In genomic region chr9:105130331-105130730, GRCm38 (mm10) we compare ENCODE assay signal across 18 mouse cellular contexts. TPM values are rescaled to one million over a fixed set of nuclear protein-coding genes. Genes with fewer than 3 reads are reported as not detected.
A peak's percentile ranks its signal among the peaks of the same experiment; 100 is the strongest.
DNase-seq lines count a peak whose midpoint lies in the region; ATAC-seq and TF ChIP-seq lines count a peak whose summit lies in the region.
"Had no signal": no experiment of that assay in that cellular context is flagged by ENCODE, and none has a peak within 500 bp of the region (broad histone marks: within the 10 kb centered on the region; RNA-seq: fewer than 3 reads in every experiment).

No protein-coding gene starts in this region.

- 91% methylated on average over 8 of the region's 8 CpGs for WGBS in heart, embryonic 12.5 days
- WGBS in intestine, embryonic 16.5 days = 95% methylated on average over 8 of the region's 8 CpGs
- WGBS in midbrain, embryonic 14.5 days = 95% methylated on average over 8 of the region's 8 CpGs

- no peak overlapping the region for H3K9ac ChIP-seq in heart, embryonic 12.5 days
- no peak overlapping the region for H3K9ac ChIP-seq in intestine, embryonic 16.5 days (ENCODE audit: low read depth, low read length)
- no peak overlapping the region for H3K9ac ChIP-seq in midbrain, embryonic 14.5 days (replicated peaks; ENCODE audit: low read length)

- 0 out of 2 replicates have a peak overlapping the region, but pooled peaks have one; percentile 99 for H3K4me2 ChIP-seq in heart, embryonic 12.5 days
- H3K4me2 ChIP-seq in intestine, embryonic 16.5 days (ENCODE audit: low read depth, low read length) = peak overlapping the region; percentile 85
- H3K4me2 ChIP-seq in midbrain, embryonic 14.5 days (ENCODE audit: low read length) = peak overlapping the region; percentile 75

- no peak for DNase-seq in heart, adult 18-20 months
- no peak for DNase-seq in G1E (ENCODE audit: low spot score)
- DNase-seq in midbrain, embryonic 14.5 days = no peak
- no peak for DNase-seq in yolk sac, embryonic 10.5 days (ENCODE audit: low spot score)
- DNase-seq in spleen, postnatal 10 days (ENCODE audit: low spot score in 2 of 2) = no peak
- DNase-seq in testis, postnatal 10 days (ENCODE audit: low spot score) = no peak
- DNase-seq: adrenal gland, adult 2 months; layer of hippocampus, adult 9-11 months; right cerebral cortex, postnatal 4 days had no signal

- H3K4me3 ChIP-seq in heart, embryonic 12.5 days = no peak overlapping the region
- peak overlapping the region; percentile 45; the same call in 1 of the 2 replicates for H3K4me3 ChIP-seq in G1E (ENCODE audit: low read depth, low read length)
- no peak overlapping the region; the same call in 1 of the 2 replicates for H3K4me3 ChIP-seq in intestine, embryonic 16.5 days (ENCODE audit: low read length)
- no peak overlapping the region for H3K4me3 ChIP-seq in midbrain, embryonic 14.5 days (replicated peaks; ENCODE audit: low read depth, low read length)

- ATAC-seq in heart, embryonic 12.5 days (ENCODE audit: insufficient number of reproducible peaks, low FRiP score) = no peak
- ATAC-seq in G1E (ENCODE audit: extremely low read depth, insufficient number of reproducible peaks, low FRiP score, poor library complexity, severe bottlenecking) = no peak
- no peak for ATAC-seq in intestine, embryonic 16.5 days
- ATAC-seq in midbrain, embryonic 14.5 days (ENCODE audit: low FRiP score, low TSS enrichment) = no peak

- no peak for TF ChIP-seq CTCF in G1E (IDR thresholded peaks at IDR 0.05; ENCODE audit: low read depth, low read length)

- H3K9me3 ChIP-seq in heart, embryonic 12.5 days (replicated peaks) = no peaks in the 10 kb centered on the region
- peaks cover 13% of the 10 kb centered on the region for H3K9me3 ChIP-seq in G1E (replicated peaks)
- no peaks in the 10 kb centered on the region for H3K9me3 ChIP-seq in intestine, embryonic 16.5 days (ENCODE audit: control insufficient read depth, low read length)
- no peaks in the 10 kb centered on the region for H3K9me3 ChIP-seq in midbrain, embryonic 14.5 days (ENCODE audit: control insufficient read depth, low read length)
- H3K9me3 ChIP-seq: embryonic facial prominence, embryonic 15.5 days had no signal

- no peaks in the 10 kb centered on the region for H3K36me3 ChIP-seq in heart, embryonic 12.5 days
- peaks cover 8% of the 10 kb centered on the region for H3K36me3 ChIP-seq in G1E (replicated peaks)
- H3K36me3 ChIP-seq in intestine, embryonic 16.5 days (ENCODE audit: control insufficient read depth, insufficient read depth, low read length) = no peaks in the 10 kb centered on the region
- H3K36me3 ChIP-seq in midbrain, embryonic 14.5 days (ENCODE audit: control insufficient read depth, insufficient read depth, low read length) = no peaks in the 10 kb centered on the region
- H3K36me3 ChIP-seq: embryonic facial prominence, embryonic 15.5 days had no signal

- no peak overlapping the region for H3K27ac ChIP-seq in heart, embryonic 12.5 days (ENCODE audit: poor library complexity, severe bottlenecking)
- H3K27ac ChIP-seq in intestine, embryonic 16.5 days (ENCODE audit: low read length) = no peak overlapping the region
- H3K27ac ChIP-seq in midbrain, embryonic 14.5 days (replicated peaks; ENCODE audit: low read depth, low read length) = no peak overlapping the region

- no peaks in the 10 kb centered on the region for H3K27me3 ChIP-seq in heart, embryonic 12.5 days (replicated peaks)
- no peaks in the 10 kb centered on the region for H3K27me3 ChIP-seq in G1E (ENCODE audit: insufficient read depth, low read length)
- H3K27me3 ChIP-seq in intestine, embryonic 16.5 days (replicated peaks; ENCODE audit: control insufficient read depth, insufficient read depth, low read length) = no peaks in the 10 kb centered on the region
- no peaks in the 10 kb centered on the region for H3K27me3 ChIP-seq in midbrain, embryonic 14.5 days (ENCODE audit: control insufficient read depth, insufficient read depth, low read length)
- H3K27me3 ChIP-seq: embryonic facial prominence, embryonic 15.5 days had no signal

- H3K4me1 ChIP-seq in heart, embryonic 12.5 days (replicated peaks) = peaks cover 13% of the 10 kb centered on the region
- peaks cover 16% of the 10 kb centered on the region for H3K4me1 ChIP-seq in G1E (ENCODE audit: insufficient read depth, low read depth, low read length)
- peaks cover 13% of the 10 kb centered on the region for H3K4me1 ChIP-seq in intestine, embryonic 16.5 days (ENCODE audit: control insufficient read depth, insufficient read depth, low read length)
- H3K4me1 ChIP-seq in midbrain, embryonic 14.5 days (ENCODE audit: control insufficient read depth, insufficient read depth, low read length) = peaks cover 19% of the 10 kb centered on the region

RNA-seq across cellular contexts. Expression of gene Nudt16, which starts 1.3 kb away (rescaled TPM):
- 7.9 and 8.6 TPM in 2 replicates for polyA plus RNA-seq in heart, embryonic 12.5 days (2016; fragmentation: Nextera tagmentation; extraction: Ambion mirVana)
- total RNA-seq in heart, adult 18-20 months (2021) = 1 to 10 TPM; 6.1 to 6.4 TPM
- total RNA-seq in G1E (2014; fragmentation: Nextera tagmentation) (5.0 and 12.2 TPM in 2 replicates), G1E (2017) (10.8 and 11.2 TPM in 2 replicates)
- polyA plus RNA-seq in G1E (2012) = 9.9 and 12.6 TPM in 2 replicates
- polyA plus RNA-seq in intestine, embryonic 16.5 days (2015; fragmentation: Nextera tagmentation; extraction: Ambion mirVana) = 28.4 and 29.5 TPM in 2 replicates
- 30.4 and 33.3 TPM in 2 replicates for polyA plus RNA-seq in midbrain, embryonic 14.5 days (2014; fragmentation: Nextera tagmentation; extraction: Ambion mirVana)

RNA-seq across cellular contexts. Expression of gene 1700080E11Rik, which starts 14.6 kb away (rescaled TPM):
- not detected in 2 replicates for polyA plus RNA-seq in heart, embryonic 12.5 days (2016; fragmentation: Nextera tagmentation; extraction: Ambion mirVana)
- not detected for total RNA-seq in heart, adult 18-20 months (2021)
- total RNA-seq in G1E (2014; fragmentation: Nextera tagmentation) = not detected in 2 replicates
- total RNA-seq in G1E (2017) = not detected in 2 replicates
- polyA plus RNA-seq in G1E (2012) = not detected in 2 replicates
- polyA plus RNA-seq in intestine, embryonic 16.5 days (2015; fragmentation: Nextera tagmentation; extraction: Ambion mirVana) = not detected in 2 replicates
- not detected in 2 replicates for polyA plus RNA-seq in midbrain, embryonic 14.5 days (2014; fragmentation: Nextera tagmentation; extraction: Ambion mirVana)
- total RNA-seq: adrenal gland, adult 2 months; common myeloid progenitor, adult 5-6 weeks; neutrophil, adult 5-6 weeks had no signal
- polyA plus RNA-seq: adrenal gland, adult 2 months; embryonic facial prominence, embryonic 15.5 days; heart, embryonic 16.5 days; kidney, embryonic 16.5 days; limb, embryonic 11.5 days; macrophage had no signal
